Comparison of ENCODE assay signal across 8 mouse cellular contexts in genomic region chr12:84755008-84755695, GRCm38 (mm10). TPM values are rescaled to one million over a fixed set of nuclear protein-coding genes. Genes with fewer than 3 reads are reported as not detected.
DNase-seq lines count a peak whose midpoint lies in the region; ATAC-seq and TF ChIP-seq lines count a peak whose summit lies in the region.

No protein-coding gene starts in this region.

- no peak overlapping the region for H3K4me3 ChIP-seq in kidney, embryonic 15.5 days (replicated peaks)
- H3K4me3 ChIP-seq in forebrain, postnatal 0 days (ENCODE audit: low read depth, low read length) = no peak overlapping the region

- H3K27ac ChIP-seq in kidney, embryonic 15.5 days = no peak overlapping the region
- no peak overlapping the region for H3K27ac ChIP-seq in forebrain, postnatal 0 days (ENCODE audit: low read depth, low read length)

- peak; percentile 46 for DNase-seq in kidney, adult 18-20 months
- peak; percentile 48 for DNase-seq in ES-CJ7 (ENCODE audit: low read depth, low spot score)
- DNase-seq in cerebellum, adult 11-12 months = peak; percentile 39
- DNase-seq in forebrain, postnatal 0 days = peak; percentile 80
- DNase-seq in kidney, postnatal 25 days = peak; percentile 57 to 60
- DNase-seq in spleen, postnatal 14 days (ENCODE audit: low spot score in 2 of 2) = peak; percentile 41 to 67

- ATAC-seq in kidney, embryonic 15.5 days (replicated peaks; ENCODE audit: low FRiP score) = no peak
- ATAC-seq in forebrain, postnatal 0 days = peak; percentile 50
- ATAC-seq in megakaryocyte-erythroid progenitor cell, adult 5-6 weeks (replicated peaks; ENCODE audit: low FRiP score, low TSS enrichment, poor library complexity, severe bottlenecking) = peak; percentile 56; the same call in 1 of the 2 replicates

- H3K9me3 ChIP-seq in kidney, embryonic 15.5 days (replicated peaks) = no peaks in the 10 kb centered on the region
- no peaks in the 10 kb centered on the region for H3K9me3 ChIP-seq in forebrain, postnatal 0 days (ENCODE audit: low read length)

- 61% methylated on average over 16 of the region's 16 CpGs for WGBS in kidney, embryonic 15.5 days
- 20% methylated on average over 16 of the region's 16 CpGs for WGBS in forebrain, postnatal 0 days

- H3K27me3 ChIP-seq in kidney, embryonic 15.5 days = peaks cover 24% of the 10 kb centered on the region; the same call in 1 of the 2 replicates
- no peaks in the 10 kb centered on the region for H3K27me3 ChIP-seq in forebrain, postnatal 0 days (ENCODE audit: insufficient read depth, low read length)

- peak; percentile 79 for TF ChIP-seq CTCF in forebrain, postnatal 0 days (IDR thresholded peaks at IDR 0.05; ENCODE audit: low read depth)

- H3K9ac ChIP-seq in kidney, embryonic 15.5 days = no peak overlapping the region
- no peak overlapping the region for H3K9ac ChIP-seq in forebrain, postnatal 0 days

- H3K4me1 ChIP-seq in kidney, embryonic 15.5 days = 0 out of 2 replicates have a peak, but pooled peaks cover 4% of the 10 kb centered on the region
- peaks cover 12% of the 10 kb centered on the region for H3K4me1 ChIP-seq in forebrain, postnatal 0 days (ENCODE audit: insufficient read depth)

- H3K4me2 ChIP-seq in kidney, embryonic 15.5 days = no peak overlapping the region
- H3K4me2 ChIP-seq in forebrain, postnatal 0 days (ENCODE audit: low read depth) = no peak overlapping the region

- H3K36me3 ChIP-seq in kidney, embryonic 15.5 days = peaks cover 42% of the 10 kb centered on the region
- peaks cover 32% of the 10 kb centered on the region for H3K36me3 ChIP-seq in forebrain, postnatal 0 days (ENCODE audit: insufficient read depth)

RNA-seq across cellular contexts. Expression of gene Npc2, which starts 17.8 kb away (rescaled TPM):
- polyA plus RNA-seq in kidney, embryonic 15.5 days (2015; fragmentation: Nextera tagmentation; extraction: Ambion mirVana) = 62.6 and 63.3 TPM in 2 replicates
- 42.5 and 49.8 TPM in 2 replicates for total RNA-seq in forebrain, postnatal 0 days (2014; rRNA removed)
- polyA plus RNA-seq in forebrain, postnatal 0 days (2015; fragmentation: Nextera tagmentation; extraction: Ambion mirVana) = 56.1 and 64.2 TPM in 2 replicates
- 50.9 and 53.2 TPM in 2 replicates for total RNA-seq in megakaryocyte-erythroid progenitor cell, adult 5-6 weeks (2014; fragmentation: Nextera tagmentation)
- 34.6 and 41.4 TPM in 2 replicates for total RNA-seq in megakaryocyte-erythroid progenitor cell, adult 5-6 weeks (2017)

RNA-seq across cellular contexts. Expression of gene Isca2, which starts 17.9 kb away (rescaled TPM):
- polyA plus RNA-seq in kidney, embryonic 15.5 days (2015; fragmentation: Nextera tagmentation; extraction: Ambion mirVana) = 143 TPM in 2 replicates
- total RNA-seq in forebrain, postnatal 0 days (2014; rRNA removed) = 58.8 and 68.1 TPM in 2 replicates
- polyA plus RNA-seq in forebrain, postnatal 0 days (2015; fragmentation: Nextera tagmentation; extraction: Ambion mirVana) = 112 and 114 TPM in 2 replicates
- 178 and 198 TPM in 2 replicates for total RNA-seq in megakaryocyte-erythroid progenitor cell, adult 5-6 weeks (2014; fragmentation: Nextera tagmentation)
- total RNA-seq in megakaryocyte-erythroid progenitor cell, adult 5-6 weeks (2017) = 66.4 and 79.4 TPM in 2 replicates

RNA-seq across cellular contexts. Expression of gene Syndig1l, which starts 56.5 kb away (rescaled TPM):
- 0.05 and 0.09 TPM in 2 replicates for polyA plus RNA-seq in kidney, embryonic 15.5 days (2015; fragmentation: Nextera tagmentation; extraction: Ambion mirVana)
- total RNA-seq in forebrain, postnatal 0 days (2014; rRNA removed) = 17.6 and 21.1 TPM in 2 replicates
- 11.3 and 12.3 TPM in 2 replicates for polyA plus RNA-seq in forebrain, postnatal 0 days (2015; fragmentation: Nextera tagmentation; extraction: Ambion mirVana)
- total RNA-seq in megakaryocyte-erythroid progenitor cell, adult 5-6 weeks (2014; fragmentation: Nextera tagmentation) = not detected in 2 replicates
- total RNA-seq in megakaryocyte-erythroid progenitor cell, adult 5-6 weeks (2017) = not detected in 2 replicates

Comparison
In these comparisons a context has a peak if more than half of its experiments do, and no peak if none do; other contexts are left out.
1. RNA of gene Syndig1l, which starts 56.5 kb away (total RNA-seq): 17.6 to 21.1 TPM in forebrain, postnatal 0 days; not detected in megakaryocyte-erythroid progenitor cell, adult 5-6 weeks; every median in the first group is over 10 times any median in the second.
2. Peak in every context shown above with its lines, with median percentiles within 50 percentile points of each other: DNase-seq.